Mouse (Mus musculus) thymus, adult 18-20 months (tissue): ENCODE results near the gene Bcl2l2.

Source experiments
- DNase-seq, 2 experiments: peaks; one replicate each; pipeline ENCODE4 v3.0.0; 2022; ENCODE audit warnings: mixed read lengths in 2 of 2

The Bcl2l2 gene

DNA sequence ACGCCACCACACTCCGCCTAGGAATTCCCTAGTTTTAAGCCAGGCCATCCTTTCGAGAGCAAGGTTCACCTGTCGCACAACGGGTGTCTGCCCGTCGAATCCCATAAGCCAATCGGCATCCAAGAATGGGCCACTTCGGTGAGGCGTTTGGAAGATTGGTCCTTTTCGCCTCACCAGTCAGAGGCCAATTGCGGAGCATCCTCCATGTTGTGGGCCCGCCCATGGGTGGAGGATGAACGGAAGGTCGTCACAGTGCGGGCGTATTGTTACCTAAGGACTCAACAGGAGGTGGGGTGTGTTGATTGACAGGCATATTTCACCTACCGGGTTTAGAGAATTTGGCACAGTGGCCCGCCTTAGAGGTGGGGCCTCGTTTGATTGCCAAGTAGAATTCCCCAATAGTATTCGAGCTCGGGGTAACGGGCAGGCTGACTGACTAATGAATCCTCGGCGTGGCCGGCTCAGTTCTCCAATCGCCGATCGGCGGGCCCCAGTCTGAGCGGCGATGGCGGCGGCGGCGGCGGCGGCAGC lies 10.5 kb downstream of the Bcl2l2 start:
- DNase-seq = peak; percentile 95 to 99

DNA sequence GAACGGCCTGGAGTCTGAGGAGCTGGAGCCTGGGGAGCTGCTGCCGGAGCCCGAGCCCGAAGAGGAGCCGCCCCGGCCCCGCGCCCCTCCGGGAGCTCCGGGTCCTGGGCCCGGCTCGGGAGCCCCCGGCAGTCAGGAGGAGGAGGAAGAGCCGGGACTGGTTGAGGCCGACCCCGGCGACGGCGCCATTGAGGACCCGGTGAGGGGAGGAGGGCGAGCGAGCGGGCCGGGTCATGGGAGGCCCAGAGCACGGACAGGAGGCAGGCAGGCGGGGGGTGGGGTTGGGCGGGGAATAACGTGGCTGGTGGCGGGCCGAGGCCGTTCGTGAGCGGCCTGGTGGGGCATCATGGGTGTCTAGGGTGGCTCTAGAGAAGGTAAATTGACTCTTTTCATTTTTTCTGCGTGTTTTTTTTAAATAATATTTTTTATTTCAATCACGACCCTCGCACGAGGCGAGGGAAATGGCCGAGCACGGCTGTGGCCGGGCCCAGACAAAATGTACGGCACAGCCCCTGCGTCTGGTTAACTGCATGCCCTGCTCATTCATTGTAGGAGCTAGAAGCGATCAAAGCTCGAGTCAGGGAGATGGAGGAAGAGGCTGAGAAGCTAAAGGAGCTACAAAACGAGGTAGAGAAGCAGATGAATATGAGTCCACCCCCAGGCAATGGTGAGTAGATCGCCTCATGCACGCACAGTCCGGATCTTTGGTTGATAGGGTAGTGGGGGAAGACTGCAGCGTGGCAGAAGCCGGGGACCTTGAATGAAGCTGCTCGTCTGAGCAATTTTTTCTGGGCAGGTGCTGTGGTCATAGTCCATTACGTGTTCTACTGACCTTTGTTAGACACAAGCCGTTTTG lies 11.3 kb downstream of the Bcl2l2 start:
- DNase-seq = peak in 1 of 2 experiments; percentile 61

DNA sequence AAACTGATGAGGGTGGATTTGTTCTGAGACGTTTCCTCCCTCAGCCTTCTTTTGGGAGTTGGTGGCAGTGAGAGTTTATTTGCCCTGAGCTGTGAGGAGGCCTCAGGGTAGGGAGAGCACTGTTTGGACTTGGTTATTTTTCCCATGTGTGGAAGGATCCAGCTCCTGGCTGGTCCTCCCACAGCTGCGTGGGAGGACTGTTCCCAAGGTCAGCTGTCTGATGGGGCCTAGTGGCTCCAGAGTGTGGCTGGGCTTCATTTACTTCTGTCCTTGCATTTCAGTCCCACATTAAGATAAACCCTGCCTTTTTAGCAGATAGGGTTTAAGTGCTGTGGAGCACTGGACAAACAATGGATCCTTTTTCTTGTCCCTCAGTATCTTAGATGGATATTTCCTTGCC lies 14.3 kb downstream of the Bcl2l2 start:
- DNase-seq = no peak

DNA sequence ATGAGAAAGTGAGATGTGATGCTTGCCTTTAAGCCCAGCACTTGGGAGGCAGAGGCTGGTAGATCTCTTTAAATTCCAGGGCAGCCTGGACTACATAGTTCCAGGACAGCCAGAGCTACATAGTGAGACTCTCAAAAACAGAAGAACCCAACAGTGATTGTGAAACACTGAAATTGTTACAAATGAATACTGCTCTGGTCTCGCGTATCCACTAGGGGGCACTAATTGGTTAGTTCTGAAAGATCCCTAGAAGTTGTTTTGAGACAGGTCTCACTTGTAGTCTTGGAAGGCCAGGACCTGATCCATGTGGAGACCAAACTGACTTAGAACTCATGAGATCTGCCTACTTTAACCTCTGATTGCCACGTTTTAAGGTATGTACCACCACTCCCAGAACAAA lies 17.2 kb downstream of the Bcl2l2 start:
- DNase-seq = peak in 1 of 2 experiments; percentile 33

DNA sequence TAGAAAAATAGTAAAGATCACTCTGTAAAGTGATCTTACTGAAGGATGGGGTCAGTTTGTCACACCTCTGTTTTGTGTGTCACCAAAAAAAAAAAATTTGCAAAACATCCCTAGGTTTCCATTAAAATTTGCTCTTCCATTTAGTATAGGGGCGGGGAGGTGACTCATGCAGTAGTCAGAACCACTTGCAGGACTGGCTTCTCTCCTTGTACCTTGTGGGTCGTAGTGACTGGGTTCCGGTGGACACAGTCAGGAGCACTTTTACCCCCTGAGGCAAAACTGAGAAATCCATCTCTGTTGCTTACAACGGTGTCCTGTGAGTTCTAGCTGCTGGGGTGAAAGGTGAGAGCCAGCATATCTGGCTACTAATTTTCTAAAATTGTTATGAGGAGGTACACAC lies 20.5 kb downstream of the Bcl2l2 start:
- DNase-seq = no peak

DNA sequence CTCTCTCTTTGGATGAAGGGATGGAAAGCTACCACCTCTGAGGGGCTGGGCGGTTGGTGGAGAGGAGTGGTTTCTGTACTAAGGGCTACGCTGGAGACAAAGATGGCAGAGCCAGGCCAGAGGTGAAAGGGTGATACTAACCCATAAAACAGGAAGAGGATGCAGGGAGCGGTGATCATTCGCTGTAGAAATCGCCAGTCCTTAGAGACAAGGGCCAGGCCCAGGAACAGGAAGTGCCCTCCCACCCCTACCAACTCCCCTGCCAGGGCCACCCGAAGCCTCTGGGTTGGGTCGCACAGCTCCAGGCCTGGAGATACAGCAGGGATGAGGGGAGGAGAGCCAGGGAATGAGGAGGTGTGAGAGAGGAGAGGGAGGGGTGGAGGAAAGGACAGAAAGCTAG lies 25.5 kb downstream of the Bcl2l2 start:
- DNase-seq = no peak

DNA sequence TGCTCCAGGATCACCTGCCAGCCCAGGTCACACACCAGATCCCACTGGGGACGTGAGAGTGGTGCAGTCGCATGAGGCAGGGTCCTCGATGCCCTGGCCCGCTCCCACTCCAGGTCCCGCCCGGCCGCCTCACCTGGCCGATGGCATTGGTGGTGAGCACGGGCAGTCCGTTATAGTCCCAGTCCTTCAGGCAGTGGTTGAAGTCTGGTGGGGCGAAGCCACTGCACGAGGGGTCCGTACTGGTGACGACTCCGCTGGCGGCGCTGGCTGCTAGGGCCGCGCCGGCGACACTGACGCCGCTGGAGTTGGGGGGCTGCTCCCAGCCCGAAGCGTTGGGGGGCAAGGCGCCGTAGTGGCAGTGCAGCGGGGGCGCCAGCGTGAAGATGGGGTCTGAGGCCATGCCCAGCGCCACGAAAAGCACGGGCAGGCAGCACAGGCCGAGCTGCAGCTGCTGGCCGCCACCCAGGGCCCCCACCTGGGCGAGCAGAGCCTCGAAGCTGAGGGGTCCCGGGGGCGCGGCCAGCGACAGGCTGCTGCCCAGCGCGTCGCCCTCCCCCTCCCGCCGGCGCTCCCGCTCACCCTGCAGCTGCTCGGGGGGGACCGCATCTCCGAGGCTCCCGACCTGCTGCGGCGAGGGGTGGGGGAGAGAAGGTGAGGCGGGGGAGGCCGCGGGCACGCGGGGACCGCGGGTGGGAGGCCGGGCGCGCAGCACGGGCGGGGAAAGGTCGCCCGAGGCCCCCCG lies 29.1 kb downstream of the Bcl2l2 start:
- DNase-seq = no peak

DNA sequence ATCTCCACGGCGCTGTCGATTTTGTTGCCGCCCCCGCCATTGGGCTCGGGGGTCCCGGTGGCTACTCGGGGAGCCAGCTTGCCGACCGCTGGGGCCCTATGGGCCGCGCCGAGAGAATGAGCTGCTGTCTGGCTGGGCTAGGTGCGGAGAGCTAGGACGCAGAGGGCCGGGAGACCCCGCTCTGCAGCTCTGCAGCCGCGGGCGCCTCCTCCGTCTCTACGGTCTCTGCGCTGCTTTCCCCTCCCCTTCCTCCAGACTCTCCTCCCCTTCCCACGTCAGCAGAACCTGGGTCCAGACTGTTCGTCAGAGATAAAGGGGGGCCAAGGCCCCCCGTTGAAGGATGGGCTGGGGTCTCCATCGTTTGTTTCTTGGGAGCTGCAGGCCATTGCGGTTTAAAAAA lies 29.7 kb downstream of the Bcl2l2 start, which contains the start of gene Slc22a17:
TSS of gene Slc22a17 (minus strand) at position 247 of the 400 bp plus-strand sequence.
- no peak for DNase-seq

DNA sequence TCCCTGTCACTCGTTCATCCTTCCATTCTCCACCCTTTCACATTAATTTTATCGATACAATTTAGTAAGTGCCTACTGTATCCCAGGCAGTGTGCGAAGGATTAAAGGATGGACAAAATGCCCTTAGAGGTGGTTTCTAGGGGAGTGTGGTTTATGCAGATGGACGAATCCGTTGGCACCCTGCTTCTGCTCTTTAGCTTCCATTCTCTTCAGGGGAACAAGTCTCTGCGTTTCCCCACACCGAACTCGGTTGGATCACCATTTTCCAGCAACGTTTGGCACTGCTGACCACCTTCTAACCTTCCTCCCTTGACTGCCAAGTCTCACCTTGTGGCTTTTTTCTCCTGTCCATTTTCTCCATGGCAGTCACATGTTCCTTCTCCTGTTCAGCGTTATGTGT lies 30.2 kb downstream of the Bcl2l2 start:
- DNase-seq = no peak

DNA sequence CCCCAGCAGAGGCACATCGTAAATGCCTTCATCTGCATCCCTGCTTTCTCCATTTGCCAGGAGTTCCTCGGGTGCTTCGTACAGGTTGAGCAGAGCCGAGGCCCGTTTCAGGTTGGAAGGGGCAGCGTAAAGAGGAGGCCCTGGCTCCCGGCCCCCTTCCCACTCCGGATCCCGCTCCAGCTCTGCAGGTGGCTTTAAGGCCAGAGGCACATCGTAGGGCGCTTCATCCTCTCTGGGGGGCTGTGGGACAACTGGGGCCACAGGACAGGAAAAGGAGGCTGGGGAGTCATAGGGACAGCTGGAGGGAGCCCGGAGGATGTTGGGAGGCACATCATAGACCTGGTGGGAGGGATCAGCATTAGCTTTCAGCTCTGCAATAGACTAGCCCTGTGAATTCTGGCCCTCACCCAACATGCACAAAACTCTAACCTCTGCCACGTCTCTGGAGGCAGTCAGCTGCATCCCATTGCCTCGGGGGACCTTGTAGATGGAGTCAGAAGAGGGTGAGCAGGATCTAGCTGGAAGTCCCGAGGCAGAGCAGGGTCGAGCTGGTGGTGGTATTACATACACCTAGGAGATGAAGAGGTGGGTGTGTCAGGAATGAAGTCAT lies 37.0 kb downstream of the Bcl2l2 start:
- DNase-seq = no peak

DNA sequence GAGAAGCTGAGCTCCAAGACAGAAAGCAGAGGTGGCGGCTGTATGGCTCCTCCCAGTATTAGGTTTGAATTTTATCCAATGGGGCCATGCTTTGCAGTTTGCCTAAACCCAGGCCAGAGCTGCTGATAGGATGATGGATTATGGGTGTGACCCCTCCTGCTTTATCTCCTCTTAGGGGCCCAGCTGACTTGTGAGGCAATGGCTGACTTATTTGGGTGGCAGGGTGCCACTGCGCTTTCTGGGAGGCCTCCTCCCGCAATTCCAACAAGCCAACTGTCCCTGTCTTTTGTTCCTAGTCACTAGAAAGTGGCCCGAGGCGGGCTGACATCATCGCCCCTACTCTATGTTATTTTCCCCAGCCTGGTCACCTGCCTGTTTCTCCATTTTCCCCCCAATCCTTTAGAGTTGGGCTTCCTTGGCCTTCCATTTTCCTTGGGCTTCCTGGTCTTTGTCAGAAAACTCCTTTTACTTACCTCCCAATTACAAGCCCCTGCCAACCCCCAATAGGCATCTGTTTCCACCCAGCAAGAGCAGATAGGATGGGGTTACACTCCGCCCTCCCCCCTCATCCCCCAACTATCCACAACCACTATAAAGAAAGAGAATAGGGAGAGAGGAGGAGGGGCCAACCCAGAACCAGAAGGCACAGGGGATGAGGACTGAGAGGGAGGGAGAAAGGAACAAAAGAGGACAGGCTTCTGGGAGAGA lies 41.6 kb downstream of the Bcl2l2 start:
- DNase-seq = no peak

DNA sequence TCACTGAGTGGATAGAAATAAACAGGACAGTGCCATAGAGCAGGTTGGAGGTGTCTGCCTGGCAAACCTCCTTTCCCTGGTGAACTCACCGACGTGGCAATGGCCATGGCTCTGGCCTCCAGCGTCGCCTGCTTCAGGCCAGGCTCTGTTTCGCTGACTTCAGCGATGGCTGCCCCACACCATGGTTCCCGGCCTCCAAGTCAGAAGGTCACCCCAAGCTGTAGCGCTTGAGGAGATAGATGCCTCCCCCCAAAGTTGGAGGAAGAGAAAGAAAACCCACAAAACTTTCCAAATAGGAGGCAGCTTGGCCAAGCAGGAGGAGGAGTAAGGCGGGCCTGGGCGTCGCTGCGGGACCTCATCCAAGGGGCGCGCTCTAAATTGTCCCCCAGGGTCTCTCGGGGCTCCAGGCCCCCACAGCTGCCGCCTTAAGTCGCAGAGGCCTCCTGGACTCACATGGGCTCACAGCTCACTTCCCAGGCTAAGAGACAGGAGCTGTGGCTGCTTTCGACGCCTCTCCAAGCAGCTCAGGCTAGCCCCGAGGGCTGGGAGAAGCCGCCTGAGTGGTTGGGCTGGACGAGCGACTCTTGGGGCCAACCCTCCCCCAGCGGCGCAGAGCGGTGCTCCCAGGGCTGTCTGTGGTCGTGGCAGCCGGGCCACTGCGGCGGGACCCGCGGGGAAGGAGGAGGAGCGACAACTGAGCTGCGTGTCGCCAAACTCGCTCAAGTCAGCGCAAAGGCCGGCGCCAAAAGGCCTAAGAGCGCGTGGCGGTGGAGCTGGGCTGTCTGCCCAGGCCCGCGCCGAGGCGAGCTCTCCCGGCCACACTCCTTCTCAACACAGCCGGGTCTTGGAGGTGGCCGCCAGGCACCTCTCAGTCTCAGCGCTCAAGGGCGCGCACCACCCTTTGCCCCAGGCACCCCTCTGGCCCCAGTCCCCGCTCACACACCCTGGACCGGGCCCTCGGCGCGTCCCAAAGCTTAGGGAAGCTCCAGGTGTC lies 42.5 kb downstream of the Bcl2l2 start, which contains the start of gene Efs:
TSS of gene Efs (minus strand) at position 778 of the 994 bp plus-strand sequence.
- no peak for DNase-seq

DNA sequence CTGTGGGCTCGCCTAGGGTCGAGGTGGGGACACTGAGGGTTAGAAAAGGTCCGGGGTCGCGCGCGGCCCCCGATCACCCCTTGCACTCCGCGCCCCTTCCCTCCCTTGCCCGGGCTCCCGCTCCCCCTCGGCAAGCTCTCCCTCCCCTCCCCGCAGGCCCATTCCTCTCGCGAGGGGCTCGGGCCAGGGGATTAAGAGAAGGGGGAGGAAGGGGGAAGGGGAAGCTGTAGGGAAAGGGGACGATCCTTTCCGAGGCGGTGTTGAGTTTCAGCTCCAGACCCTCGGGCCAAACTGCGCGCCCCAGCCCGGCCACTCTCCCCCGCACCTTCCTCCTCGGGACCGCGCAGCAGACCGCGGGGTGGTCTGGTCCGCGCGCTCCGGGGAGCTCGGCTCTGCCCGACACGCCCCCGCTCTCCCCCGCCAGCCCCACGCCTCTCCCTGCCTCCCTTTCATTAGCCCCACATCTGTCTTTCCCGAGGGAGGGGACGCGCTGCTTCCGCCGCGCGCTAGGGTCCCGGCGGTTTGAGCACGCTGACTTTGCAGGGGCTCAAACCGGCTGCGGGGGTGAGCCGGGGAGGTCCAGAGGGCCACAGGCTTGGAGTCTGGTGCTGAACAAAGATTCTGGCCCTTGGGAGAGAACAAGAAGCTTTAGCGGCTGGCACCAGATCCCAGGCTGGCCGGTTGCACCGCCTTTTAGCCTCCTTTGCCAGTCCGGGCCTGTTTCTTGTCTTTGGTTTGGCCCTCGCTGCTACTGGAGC lies 43.4 kb downstream of the Bcl2l2 start:
- DNase-seq = no peak

DNA sequence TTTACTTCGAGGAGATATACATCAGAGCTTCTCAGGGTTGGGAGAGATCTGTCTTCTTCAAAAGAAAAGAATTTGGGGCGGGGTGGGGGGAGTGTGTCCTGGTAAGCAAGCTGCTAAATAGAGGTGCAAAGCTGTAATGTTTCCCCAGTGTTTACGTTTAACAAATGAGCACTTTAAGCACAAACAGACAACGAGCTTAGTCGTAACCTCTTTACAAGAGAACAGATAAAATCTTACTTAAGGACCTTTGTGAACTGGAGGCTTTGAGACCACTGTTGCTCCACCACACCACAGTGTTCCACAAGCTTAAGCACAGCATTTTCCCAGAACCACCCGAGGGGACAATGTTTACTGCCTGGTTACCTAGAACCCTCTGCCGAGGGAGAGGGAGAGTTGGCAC lies 44.1 kb downstream of the Bcl2l2 start:
- no peak for DNase-seq

DNA sequence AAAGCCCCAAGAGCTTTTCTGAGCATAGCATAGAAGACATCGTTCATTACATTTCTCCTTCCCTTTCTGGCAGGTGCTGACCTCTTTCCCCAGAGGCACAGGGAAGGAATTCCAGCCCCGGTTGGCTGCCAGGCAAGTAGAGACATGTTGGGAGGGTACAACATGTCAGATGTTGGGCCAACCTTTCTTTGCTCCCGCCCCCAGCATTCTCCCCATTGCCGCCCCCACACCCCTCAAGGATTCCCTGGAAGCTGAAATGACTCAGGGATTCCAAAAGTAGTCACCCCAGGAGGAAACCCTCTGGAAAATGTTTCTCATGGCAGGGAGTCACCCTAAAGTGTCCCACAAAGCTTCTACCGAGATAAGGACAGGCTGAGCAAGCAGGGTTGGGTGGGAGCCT lies 46.6 kb downstream of the Bcl2l2 start:
- DNase-seq = no peak

DNA sequence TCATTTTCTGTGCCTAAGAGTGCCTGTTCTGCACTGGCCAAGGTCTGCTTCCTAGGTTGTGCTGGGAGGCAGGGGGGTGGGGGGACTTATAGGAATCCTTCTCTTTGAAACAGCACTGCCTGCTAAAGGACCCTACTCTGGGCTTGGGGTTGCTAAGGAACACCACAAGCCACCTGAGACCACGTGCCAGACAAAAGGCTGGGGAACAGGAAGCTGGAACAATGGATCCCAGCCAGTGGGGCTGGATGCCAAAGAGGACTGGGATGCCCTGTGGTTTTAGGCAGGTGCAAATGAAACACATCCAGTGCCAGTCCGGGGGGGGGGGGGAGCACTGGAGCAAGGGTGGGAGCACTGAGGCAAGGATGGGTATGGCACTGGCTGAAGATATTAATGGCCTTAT lies 47.3 kb downstream of the Bcl2l2 start:
- no peak for DNase-seq

DNA sequence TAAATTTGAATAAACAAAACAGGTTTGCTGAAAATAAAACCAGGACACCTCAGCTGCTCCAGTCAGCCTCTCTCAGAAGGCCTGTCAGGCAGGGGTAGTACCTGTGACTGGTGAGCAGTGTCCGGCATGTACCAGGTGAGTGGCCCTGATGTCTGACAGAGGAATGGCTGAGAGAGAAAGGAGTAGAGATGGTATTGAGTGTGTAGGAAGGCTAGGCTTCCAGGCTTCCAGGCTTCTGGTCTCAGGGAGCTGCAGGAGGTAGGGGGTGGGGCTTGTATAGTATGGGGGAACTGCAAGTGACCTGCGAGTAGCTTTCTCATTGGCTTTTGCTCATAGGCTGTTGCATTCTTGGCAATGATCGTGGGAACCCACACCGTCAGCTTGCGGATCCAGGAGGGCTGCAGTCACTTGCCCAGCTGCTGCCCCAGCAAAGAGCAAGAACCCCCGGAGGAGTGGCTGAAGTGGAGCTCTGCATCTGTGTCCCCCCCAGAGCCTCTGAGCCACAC lies 49.5 kb downstream of the Bcl2l2 start, which contains the start of gene Il25:
TSS of gene Il25 (plus strand) at position 51 of the 506 bp plus-strand sequence.
- no peak for DNase-seq

DNA sequence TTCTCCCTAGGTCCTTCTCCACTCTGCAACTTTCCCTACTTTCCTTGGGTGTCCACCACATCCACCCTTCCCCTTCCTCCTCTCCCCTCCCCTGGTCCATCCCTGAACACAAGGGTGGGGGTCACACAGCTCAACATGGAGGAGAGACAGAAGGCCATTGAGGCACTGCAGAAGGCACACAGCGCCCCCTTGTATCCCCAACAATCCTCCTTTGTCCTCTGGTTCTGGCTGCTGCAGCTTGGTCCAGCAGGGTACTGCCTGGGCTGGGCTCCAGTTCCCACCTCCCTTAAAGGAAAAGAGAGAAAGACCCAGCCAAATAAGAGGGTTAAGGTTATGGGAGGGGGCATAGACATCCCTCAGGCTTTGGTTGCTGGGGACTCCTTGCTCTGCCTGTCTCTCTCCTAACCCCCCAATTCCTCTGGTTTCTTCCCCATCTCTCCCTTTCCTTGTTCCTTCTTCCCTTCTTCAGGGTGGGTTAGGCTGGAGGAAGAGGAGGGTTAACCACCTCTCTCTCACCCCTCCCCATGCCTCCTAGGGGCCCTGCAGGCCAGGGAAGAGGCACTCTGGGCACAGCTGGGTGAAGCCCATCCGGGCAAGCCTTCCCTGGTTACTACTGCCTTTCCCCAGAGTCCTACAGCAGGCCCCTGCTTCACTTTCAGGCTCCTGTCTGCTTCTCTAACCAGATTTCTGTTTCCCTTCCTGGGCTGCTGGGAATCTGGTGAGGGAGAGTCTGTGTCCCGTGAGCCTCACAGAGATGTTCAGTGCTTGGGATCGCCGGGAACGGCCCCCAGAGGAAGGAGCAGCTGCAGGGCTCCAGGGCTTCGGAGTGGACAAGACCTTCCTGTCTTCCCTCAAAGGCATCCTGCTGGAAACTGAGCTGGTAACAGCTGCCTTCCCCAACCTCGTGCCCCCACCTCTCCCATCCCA lies 53.0 kb downstream of the Bcl2l2 start, which contains the start of gene Cmtm5:
TSS of gene Cmtm5 (plus strand) at position 358 of the 927 bp plus-strand sequence.
- no peak for DNase-seq

DNA sequence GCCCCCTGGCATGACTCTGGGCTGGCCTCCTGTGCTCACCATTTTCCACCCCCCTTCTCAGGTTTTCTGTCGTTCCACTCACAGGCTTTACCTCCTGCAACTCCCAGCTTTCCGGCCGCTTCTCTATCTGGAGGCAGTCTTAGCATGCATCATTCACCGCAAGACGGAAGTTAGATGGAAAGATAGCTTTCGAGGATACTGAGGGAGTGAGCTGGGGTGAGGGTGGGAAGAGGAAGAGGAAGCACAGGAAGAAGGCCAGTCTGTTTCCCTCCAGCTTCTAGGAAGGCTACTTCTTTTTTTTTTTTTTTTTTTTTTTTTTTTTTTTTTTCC lies 53.6 kb downstream of the Bcl2l2 start:
- DNase-seq = no peak
